Mouse (Mus musculus) heart, adult 2 months (tissue): ENCODE results near the gene Chrna1.

ENCODE experiments used
- CTCF ChIP-seq: fragments of 200-600 bp; IDR thresholded peaks from 2 replicates; pipeline ENCODE4 v1.8.1; 2022; ENCODE audit warnings: antibody characterized with exemption, mild to moderate bottlenecking, moderate library complexity
- POLR2A ChIP-seq: fragments of 200-500 bp; IDR thresholded peaks from 2 replicates; pipeline ENCODE4 v1.6.1; 2011; ENCODE audit warnings: mild to moderate bottlenecking, low read depth, low read length, control low read depth; ENCODE audit not compliant: insufficient read depth

DNA sequence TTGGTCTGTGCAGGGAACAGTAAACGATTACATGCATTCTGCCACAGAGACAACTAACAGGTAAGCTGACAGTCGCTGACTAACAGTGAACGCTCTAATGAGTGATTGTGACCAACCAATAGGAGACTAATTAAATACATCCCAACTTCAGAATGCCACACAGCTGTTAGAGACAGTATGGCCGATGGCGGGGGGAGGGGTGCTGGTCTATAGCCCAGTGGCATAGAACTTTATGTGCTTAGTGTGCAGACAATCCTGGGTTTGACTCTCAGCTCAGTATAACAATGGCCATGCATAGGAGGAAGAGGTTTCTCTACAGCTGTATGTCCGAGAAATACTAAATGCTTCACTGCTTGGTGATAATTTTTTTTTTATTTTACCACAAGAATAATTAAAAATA, 57.8 kb downstream of the Chrna1 start:
- no peak for TF ChIP-seq CTCF
- no peak for TF ChIP-seq POLR2A
